Mouse (Mus musculus) MEL (cell line): ENCODE data around the gene Hist1h2bl.
"Not testable (repeated sequence)": the region's sequence is repeated elsewhere in the genome, so short reads cannot be mapped to it uniquely, and the experiment has no call there.

Experiments
- CTCF ChIP-seq, 3 experiments: IDR thresholded peaks in 2 of 3; conservative IDR thresholded peaks in 1 of 3; 2 replicates each; pipeline ENCODE4 v1.5.1; 2011 to 2012; ENCODE audit warnings: low read length in 3 of 3, low read depth in 2 of 3, mild to moderate bottlenecking in 2 of 3, improper control_type of control experiment in 1 of 3, inconsistent platforms in 1 of 3, mixed read lengths in 1 of 3, moderate library complexity in 1 of 3; ENCODE audit not compliant: control insufficient read depth in 1 of 3, insufficient read depth in 1 of 3, poor library complexity in 1 of 3, severe bottlenecking in 1 of 3
- EP300 ChIP-seq, 2 experiments: IDR thresholded peaks; 2 replicates each; pipeline ENCODE4 v1.6.1; 2011; ENCODE audit warnings: improper control_type of control experiment in 2 of 2, low read length in 2 of 2, low read depth in 1 of 2, mild to moderate bottlenecking in 1 of 2
- GATA1 ChIP-seq: IDR thresholded peaks from 2 replicates; pipeline ENCODE4 v1.6.1; 2011; ENCODE audit warnings: low read depth, low read length, improper control_type of control experiment
- HCFC1 ChIP-seq: IDR thresholded peaks from 2 replicates; pipeline ENCODE4 v1.6.1; 2012; ENCODE audit warnings: low read depth, mild to moderate bottlenecking, inconsistent platforms, low read length, improper control_type of control experiment, moderate library complexity
- MEF2A ChIP-seq: IDR thresholded peaks from 2 replicates; pipeline ENCODE4 v1.6.1; 2014; ENCODE audit warnings: low read depth, mild to moderate bottlenecking, inconsistent platforms, low read length, improper control_type of control experiment; ENCODE audit not compliant: poor library complexity, insufficient replicate concordance, severe bottlenecking; ENCODE audit errors: extremely low read depth
- NRF1 ChIP-seq: IDR thresholded peaks from 2 replicates; pipeline ENCODE4 v1.6.1; 2014; ENCODE audit warnings: low read depth, mild to moderate bottlenecking, inconsistent platforms, low read length, improper control_type of control experiment, moderate library complexity; ENCODE audit not compliant: poor library complexity, insufficient read depth, severe bottlenecking
- POLR2A ChIP-seq, 2 experiments: IDR thresholded peaks; 2 replicates each; pipeline ENCODE4 v1.6.1; 2011 to 2012; ENCODE audit warnings: low read length in 2 of 2, mild to moderate bottlenecking in 2 of 2, control low read depth in 1 of 2, improper control_type of control experiment in 1 of 2, low read depth in 1 of 2, moderate library complexity in 1 of 2; ENCODE audit not compliant: control insufficient read depth in 1 of 2, insufficient read depth in 1 of 2, poor library complexity in 1 of 2
- POLR2AphosphoS2 ChIP-seq: IDR thresholded peaks from 2 replicates; pipeline ENCODE4 v1.6.1; 2011; ENCODE audit warnings: low read length, improper control_type of control experiment
- POLR2AphosphoS5 ChIP-seq: IDR thresholded peaks from 2 replicates; pipeline ENCODE4 v1.6.1; 2012; ENCODE audit warnings: low read depth, borderline replicate concordance, mild to moderate bottlenecking, inconsistent platforms, low read length, moderate library complexity, mixed read lengths
- RAD21 ChIP-seq: IDR thresholded peaks from 2 replicates; pipeline ENCODE4 v1.6.1; 2011; ENCODE audit warnings: mild to moderate bottlenecking, low read depth, low read length, improper control_type of control experiment
- TCF12 ChIP-seq: IDR thresholded peaks from 2 replicates; pipeline ENCODE4 v1.6.1; 2014; ENCODE audit warnings: low read depth, mild to moderate bottlenecking, inconsistent platforms, low read length, improper control_type of control experiment, moderate library complexity
- USF1 ChIP-seq: IDR thresholded peaks from 2 replicates; pipeline ENCODE4 v1.6.1; 2014; ENCODE audit warnings: low read depth, mild to moderate bottlenecking, inconsistent platforms, low read length, improper control_type of control experiment, moderate library complexity
- USF2 ChIP-seq, 2 experiments: IDR thresholded peaks; 2 replicates each; pipeline ENCODE4 v1.6.1; 2011 to 2012; ENCODE audit warnings: improper control_type of control experiment in 2 of 2, low read length in 2 of 2, borderline replicate concordance in 1 of 2, inconsistent platforms in 1 of 2, low read depth in 1 of 2, mild to moderate bottlenecking in 1 of 2; ENCODE audit not compliant: insufficient read depth in 1 of 2
- ZC3H11A ChIP-seq: IDR thresholded peaks from 2 replicates; pipeline ENCODE4 v1.6.1; 2012; ENCODE audit warnings: low read depth, mild to moderate bottlenecking, inconsistent platforms, low read length, improper control_type of control experiment

GRCm38 (mm10) chr13:21753524-21754285 is 37.8 kb upstream of the Hist1h2bl start, which contains the start of the genes Hist1h2ak and Hist1h2bn:
- not testable (repeated sequence) for TF ChIP-seq HCFC1; EP300 (IDR thresholded peaks at IDR 0.05; ENCODE audit: low read depth in 1 of 2, low read length in 2 of 2); USF1; MEF2A; POLR2AphosphoS2; ZC3H11A; RAD21; NRF1; USF2 (IDR thresholded peaks at IDR 0.05; ENCODE audit: borderline replicate concordance in 1 of 2, insufficient read depth in 1 of 2, low read depth in 1 of 2, low read length in 2 of 2); POLR2AphosphoS5; TCF12; GATA1
- 0 out of 6 replicates have a peak, but pooled peaks of 1 of the 3 experiments have one; percentile 1 for TF ChIP-seq CTCF (IDR thresholded peaks at IDR 0.05 in 2 of 3, conservative IDR thresholded peaks at IDR 0.05 in 1 of 3; ENCODE audit: control insufficient read depth in 1 of 3, insufficient read depth in 1 of 3, low read depth in 2 of 3, low read length in 3 of 3, poor library complexity in 1 of 3, severe bottlenecking in 1 of 3)
- peak; percentile 56 to 86 for TF ChIP-seq POLR2A (IDR thresholded peaks at IDR 0.05; ENCODE audit: control insufficient read depth in 1 of 2, insufficient read depth in 1 of 2, low read depth in 1 of 2, low read length in 2 of 2, poor library complexity in 1 of 2)
